Mouse (Mus musculus) erythroblast, embryonic 14.5 days (primary cell): ENCODE measurements around the gene Nfic.

ENCODE experiments used
- GATA1 ChIP-seq: IDR thresholded peaks from 2 replicates; pipeline ENCODE4 v1.6.1; 2012; ENCODE audit warnings: low read length, inconsistent platforms, mixed read lengths
- TAL1 ChIP-seq: IDR thresholded peaks from 3 replicates; pipeline ENCODE4 v1.6.1; 2012; ENCODE audit warnings: low read length, inconsistent platforms, mixed read lengths

DNA sequence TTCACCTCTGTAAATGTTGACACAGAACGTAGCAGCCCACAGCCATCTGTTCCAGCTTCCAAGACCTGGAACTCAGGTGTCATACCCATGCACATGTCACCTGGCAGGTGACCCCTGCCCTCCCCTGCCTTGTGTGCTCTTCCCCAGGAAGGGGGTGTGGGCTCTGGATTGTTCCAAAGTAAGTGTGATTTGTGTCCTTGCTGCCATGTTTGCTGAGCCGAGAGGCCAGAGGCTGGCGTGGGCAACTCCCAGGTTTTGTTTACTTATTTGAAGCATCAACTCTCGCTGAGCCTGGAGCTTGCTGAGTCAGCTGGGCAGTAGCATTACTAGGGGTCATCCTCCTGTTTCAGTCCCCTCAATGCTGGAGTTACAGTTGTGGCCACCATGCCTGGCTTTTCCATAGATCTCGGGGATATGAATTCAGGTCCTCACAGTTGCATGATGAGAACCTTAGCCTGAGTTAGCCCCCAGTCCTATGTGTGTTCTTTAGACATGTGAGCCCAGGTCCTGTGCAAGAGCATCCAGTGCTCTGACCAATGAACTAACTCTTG lies 66.9 kb downstream of the Nfic start, which contains the start of gene Gm48552:
- TF ChIP-seq GATA1, result no peak
- no peak for TF ChIP-seq TAL1
